Mouse (Mus musculus) kidney, postnatal 0 days (tissue): ENCODE data around the gene Taf5l. TPM values are rescaled to one million over a fixed set of nuclear protein-coding genes. Genes with fewer than 3 reads are reported as not detected.

ENCODE experiments used
- ATAC-seq: fragments of 200-750 bp; cut with Nextera tagmentation; replicated peaks from 2 replicates; pipeline ENCODE4 v1.8.0; 2017; ENCODE audit warnings: low read depth, moderate number of reproducible peaks, moderate TSS enrichment, moderate library complexity; ENCODE audit not compliant: low FRiP score
- DNase-seq: peaks from one replicate; pipeline ENCODE4 v3.0.0-alpha.2; 2016; ENCODE audit warnings: low spot score
- H3K27ac ChIP-seq: fragments of 300-500 bp; sonication (generic); 2 replicates; pipeline ENCODE4 v1.5.1; 2014; ENCODE audit warnings: mild to moderate bottlenecking
- H3K27me3 ChIP-seq: fragments of 300-500 bp; sonication (generic); 2 replicates; pipeline ENCODE4 v1.6.1; 2014; ENCODE audit warnings: low read length, mixed read lengths; ENCODE audit not compliant: insufficient read depth
- H3K36me3 ChIP-seq: fragments of 300-500 bp; sonication (generic); 2 replicates; pipeline ENCODE4 v1.6.1; 2014; ENCODE audit warnings: low read length, mixed read lengths; ENCODE audit not compliant: insufficient read depth
- H3K4me1 ChIP-seq: fragments of 300-500 bp; sonication (generic); replicated peaks from 2 replicates; pipeline ENCODE4 v1.6.1; 2014; ENCODE audit warnings: antibody characterized with exemption, low read length, mixed read lengths; ENCODE audit not compliant: insufficient read depth
- H3K4me2 ChIP-seq: fragments of 300-500 bp; sonication (generic); 2 replicates; pipeline ENCODE4 v1.6.1; 2014; ENCODE audit warnings: mild to moderate bottlenecking, low read length, moderate library complexity, mixed read lengths
- H3K4me3 ChIP-seq: fragments of 300-500 bp; sonication (generic); replicated peaks from 2 replicates; pipeline ENCODE4 v1.5.1; 2014; ENCODE audit warnings: low read depth, low read length
- H3K9ac ChIP-seq: fragments of 300-500 bp; sonication (generic); 2 replicates; pipeline ENCODE4 v1.6.1; 2014; ENCODE audit warnings: low read depth, low read length
- H3K9me3 ChIP-seq: fragments of 300-500 bp; sonication (generic); replicated peaks from 2 replicates; pipeline ENCODE4 v1.6.1; 2016; ENCODE audit warnings: low read length, inconsistent platforms, mixed read lengths
- CTCF ChIP-seq: IDR thresholded peaks from 2 replicates; pipeline ENCODE4 v1.5.1; 2016; ENCODE audit warnings: antibody characterized with exemption, low read depth, mild to moderate bottlenecking, moderate library complexity
- WGBS: fragments of 180-500 bp; shearing (Covaris S2); extraction: QIAGEN DNeasy Blood & Tissue Kit; methylation state at CpG from one replicate; pipeline ENCODE4 v1.1.7; 2014; 5-methylcytosine and 5-hydroxymethylcytosine counted together
- polyA plus RNA-seq: library from polyadenylated mRNA; unstranded; fragments of >200 nt; fragmentation: Nextera tagmentation; extraction: Ambion mirVana; gene quantifications from 2 replicates; pipeline ENCODE4 v1.2.1, GENCODE M21; 2015

The Taf5l gene
- polyA plus RNA-seq: 30.0 and 32.5 TPM in 2 replicates

DNA sequence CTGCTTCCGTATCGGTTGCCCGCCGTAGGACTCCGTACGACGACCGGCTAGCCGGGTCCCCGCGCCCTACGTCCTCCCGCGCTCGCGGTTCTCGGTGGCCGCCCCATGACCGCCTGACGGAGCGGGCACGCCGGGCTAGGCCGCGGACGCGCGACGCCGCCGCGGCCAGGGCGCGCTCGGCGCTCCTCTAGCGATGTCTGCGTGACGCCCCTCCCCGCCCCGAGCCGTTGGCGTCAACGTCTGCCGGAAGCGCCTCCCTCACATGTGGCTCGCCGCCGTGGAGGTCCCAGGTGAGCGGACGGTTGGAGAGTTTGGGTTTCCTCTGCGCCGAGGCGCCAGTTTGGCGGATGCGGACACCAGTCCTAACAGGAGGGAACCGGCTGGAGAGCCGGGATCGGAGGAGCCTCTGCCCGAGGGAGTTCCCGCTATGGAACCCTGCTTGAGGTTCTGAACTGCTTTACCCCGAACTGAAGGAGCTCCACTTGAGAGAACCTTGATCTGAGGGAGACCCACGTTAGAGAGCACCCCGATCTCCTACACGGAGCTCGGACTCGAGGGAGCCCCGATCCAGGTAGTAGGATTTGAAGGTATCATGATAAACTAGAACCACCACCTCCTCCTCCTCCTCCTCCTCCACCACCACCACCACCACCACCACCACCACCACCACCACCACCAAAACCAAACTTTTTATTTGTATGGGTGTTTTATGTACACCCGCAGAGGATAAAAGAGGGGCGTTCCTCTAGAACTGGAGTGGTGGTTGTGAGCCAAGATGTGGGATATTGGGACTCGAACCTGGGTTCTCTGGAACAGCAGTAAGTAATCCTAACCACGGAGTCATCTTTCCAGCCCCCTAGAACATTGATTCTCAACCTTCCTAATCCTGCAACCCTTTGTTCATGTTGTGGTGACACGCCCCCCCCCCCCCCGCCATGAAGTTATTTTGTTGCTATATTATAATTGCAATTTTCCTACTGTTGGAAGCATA is at the start of gene Taf5l, which contains the start of gene Urb2:
Gene Taf5l (minus strand): TSS at position 161 of the 991 bp plus-strand sequence.
Gene Urb2 (plus strand): TSS at position 272 of the 991 bp plus-strand sequence.
- peak within 1 kb of the TSS; percentile 71 for H3K4me3 ChIP-seq
- H3K27ac ChIP-seq: peak within 1 kb of the TSS; percentile 86
- H3K36me3 ChIP-seq: no peaks in the 10 kb centered on the region
- H3K9ac ChIP-seq: peak within 1 kb of the TSS; percentile 76
- DNase-seq (peak; percentile 92), ATAC-seq (peak; percentile 88)
- 0 out of 2 replicates have a peak, but pooled peaks cover 4% of the 10 kb centered on the region for H3K4me1 ChIP-seq
- H3K27me3 ChIP-seq: no peaks in the 10 kb centered on the region
- H3K4me2 ChIP-seq: peak within 1 kb of the TSS; percentile 70
- no peaks in the 10 kb centered on the region for H3K9me3 ChIP-seq
- TF ChIP-seq CTCF: no peak
- under 1% methylated on average over 69 of the region's 74 CpGs for WGBS

GRCm38 (mm10) chr8:124070363-124071324 is 49.4 kb upstream of the Taf5l start:
- Histone ChIP-seq H3K27ac (no peak overlapping the region), H3K4me3 (no peak overlapping the region), H3K27me3 (no peaks in the 10 kb centered on the region), H3K9ac (no peak overlapping the region), H3K4me1 (no peaks in the 10 kb centered on the region), H3K36me3 (no peaks in the 10 kb centered on the region), H3K4me2 (no peak overlapping the region), H3K9me3 (no peaks in the 10 kb centered on the region)
- no peak for TF ChIP-seq CTCF
- peak; percentile 42 for DNase-seq
- 25% methylated on average over 18 of the region's 18 CpGs for WGBS
- no peak for ATAC-seq

DNA sequence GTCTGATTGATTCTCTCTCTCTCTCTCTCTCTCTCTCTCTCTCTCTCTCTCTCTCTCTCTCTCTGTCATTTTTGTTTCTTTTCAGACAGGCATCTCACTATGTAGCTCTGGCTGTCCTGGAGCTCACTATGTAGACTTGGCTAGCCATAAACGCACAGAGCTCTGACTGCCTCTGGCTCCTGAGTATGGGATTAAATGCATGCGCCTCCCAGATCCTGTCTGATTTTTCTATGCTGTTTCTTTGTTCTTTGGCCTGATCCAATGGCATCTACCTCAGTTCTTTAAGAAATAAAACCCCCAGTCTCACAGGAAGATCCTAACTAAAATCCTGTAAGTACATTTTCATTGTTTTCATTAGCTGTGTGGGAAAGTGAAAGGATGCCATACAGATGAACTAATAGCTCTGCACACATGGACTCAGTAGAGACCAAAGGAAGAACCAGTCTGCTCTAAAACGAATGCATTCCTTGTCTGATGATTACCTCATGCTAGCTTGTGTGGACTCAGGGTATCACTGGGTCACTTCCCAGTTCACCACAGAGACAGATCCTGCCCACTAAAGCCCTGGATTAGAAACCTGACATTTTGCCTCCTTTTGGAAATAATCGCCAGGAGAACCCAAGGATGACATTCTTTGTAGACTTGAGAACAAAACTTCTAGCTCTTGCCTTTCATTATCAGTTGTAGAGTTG is 46.0 kb upstream of the Taf5l start:
- Histone ChIP-seq H3K36me3 (no peaks in the 10 kb centered on the region), H3K9me3 (no peaks in the 10 kb centered on the region), H3K9ac (no peak overlapping the region), H3K4me3 (no peak overlapping the region), H3K4me1 (no peaks in the 10 kb centered on the region), H3K4me2 (no peak overlapping the region), H3K27me3 (no peaks in the 10 kb centered on the region), H3K27ac (no peak overlapping the region)
- TF ChIP-seq CTCF: no peak
- no peak for DNase-seq
- 70% methylated on average over 4 of the region's 4 CpGs for WGBS
- no peak for ATAC-seq

GRCm38 (mm10) chr8:124066325-124067058 is 45.3 kb upstream of the Taf5l start:
- DNase-seq: peak; percentile 62
- H3K4me3 ChIP-seq: no peak overlapping the region
- WGBS: 41% methylated on average over 4 of the region's 4 CpGs
- no peaks in the 10 kb centered on the region for H3K27me3 ChIP-seq
- H3K4me2 ChIP-seq: no peak overlapping the region
- H3K9me3 ChIP-seq: no peaks in the 10 kb centered on the region
- no peaks in the 10 kb centered on the region for H3K36me3 ChIP-seq
- no peak for TF ChIP-seq CTCF
- no peak for ATAC-seq
- no peak overlapping the region for H3K9ac ChIP-seq
- H3K4me1 ChIP-seq: no peaks in the 10 kb centered on the region
- no peak overlapping the region for H3K27ac ChIP-seq

DNA sequence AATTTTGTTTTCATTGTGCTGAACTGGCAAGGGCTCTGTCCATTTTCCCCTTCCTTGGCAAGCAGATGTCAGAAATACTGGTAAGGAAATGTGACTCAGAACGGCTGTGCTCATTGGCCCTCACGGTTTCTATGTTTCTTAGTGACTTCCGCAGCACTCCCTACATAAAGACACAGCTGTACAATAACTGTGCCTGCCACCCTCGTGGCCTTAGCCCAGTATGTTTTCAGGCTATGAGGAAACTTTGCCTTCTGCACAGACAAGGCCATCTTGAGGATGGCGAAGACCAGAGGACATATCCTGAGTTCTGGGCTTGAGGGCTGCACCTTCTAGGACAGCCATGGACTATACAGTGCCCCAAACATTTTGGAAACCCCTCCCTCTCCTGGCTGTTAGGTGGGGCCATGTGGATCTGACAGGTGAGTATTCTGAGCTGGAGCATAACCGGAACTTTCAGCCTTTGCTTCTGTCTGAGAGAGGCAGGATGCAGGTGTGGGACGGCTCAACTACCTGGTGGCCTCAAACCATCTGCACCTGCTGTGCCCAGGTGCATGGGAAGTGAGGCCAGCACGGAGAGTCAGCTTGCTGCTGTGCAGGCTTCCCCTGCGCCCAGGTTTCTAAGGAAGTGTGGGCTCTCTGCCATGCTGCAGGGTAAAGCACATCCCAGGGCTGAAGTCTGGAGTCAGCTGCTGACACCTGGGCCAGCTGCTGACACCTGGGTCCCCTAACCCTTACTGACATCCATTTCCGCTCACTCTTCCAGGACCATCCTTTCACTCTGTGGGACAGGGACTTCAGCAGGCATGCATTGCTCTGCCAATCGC is 35.8 kb upstream of the Taf5l start:
- H3K4me1 ChIP-seq: no peaks in the 10 kb centered on the region
- H3K27ac ChIP-seq: no peak overlapping the region
- ATAC-seq: no peak
- H3K36me3 ChIP-seq: no peaks in the 10 kb centered on the region
- H3K9ac ChIP-seq: no peak overlapping the region
- DNase-seq: no peak
- H3K4me3 ChIP-seq: no peak overlapping the region
- H3K27me3 ChIP-seq: no peaks in the 10 kb centered on the region
- 77% methylated on average over 11 of the region's 11 CpGs for WGBS
- no peaks in the 10 kb centered on the region for H3K9me3 ChIP-seq
- TF ChIP-seq CTCF: no peak
- H3K4me2 ChIP-seq: no peak overlapping the region
